Mouse (Mus musculus): Measurements from ENCODE around the gene Lrrc74a. TPM values are rescaled to one million over a fixed set of nuclear protein-coding genes. Genes with fewer than 3 reads are reported as not detected.

Gene Lrrc74a
- polyA plus RNA-seq, 1 experiment from 2014 or later, result not detected

DNA sequence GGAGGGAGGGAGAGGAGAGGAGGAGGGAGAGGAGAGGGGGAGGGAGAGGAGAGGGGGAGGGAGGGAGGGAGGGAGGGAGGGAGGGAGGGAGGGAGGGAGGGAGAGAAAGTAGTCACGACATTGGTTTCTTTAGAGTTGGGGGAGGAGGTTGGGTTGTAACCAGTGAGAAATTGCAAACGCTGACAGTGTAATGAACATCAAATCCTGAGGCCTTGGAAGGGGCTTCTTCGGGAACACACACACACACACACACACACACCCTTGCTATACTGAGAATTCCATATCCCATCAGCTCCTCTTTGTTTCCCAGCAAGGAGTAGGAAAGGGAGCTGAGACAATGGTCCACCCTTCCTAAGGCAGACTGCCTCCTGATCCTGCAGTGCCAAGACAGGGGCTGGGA, 38.4 kb downstream of the Lrrc74a start:
- WGBS, result 40% methylated on average over 3 of the region's 3 CpGs
- H3K4me3 ChIP-seq (replicated peaks), result no peak overlapping the region
- no peaks in the 10 kb centered on the region for H3K36me3 ChIP-seq
- no peak for ATAC-seq (ENCODE audit: insufficient read depth, low FRiP score, low read depth)
- no peak overlapping the region for H3K4me2 ChIP-seq
- H3K4me1 ChIP-seq, result peaks cover 10% of the 10 kb centered on the region; the same call in 1 of the 2 replicates
- H3K9ac ChIP-seq, result no peak overlapping the region
- no peaks in the 10 kb centered on the region for H3K9me3 ChIP-seq
- H3K27ac ChIP-seq, result no peak overlapping the region
- H3K27me3 ChIP-seq (replicated peaks), result no peaks in the 10 kb centered on the region

DNA sequence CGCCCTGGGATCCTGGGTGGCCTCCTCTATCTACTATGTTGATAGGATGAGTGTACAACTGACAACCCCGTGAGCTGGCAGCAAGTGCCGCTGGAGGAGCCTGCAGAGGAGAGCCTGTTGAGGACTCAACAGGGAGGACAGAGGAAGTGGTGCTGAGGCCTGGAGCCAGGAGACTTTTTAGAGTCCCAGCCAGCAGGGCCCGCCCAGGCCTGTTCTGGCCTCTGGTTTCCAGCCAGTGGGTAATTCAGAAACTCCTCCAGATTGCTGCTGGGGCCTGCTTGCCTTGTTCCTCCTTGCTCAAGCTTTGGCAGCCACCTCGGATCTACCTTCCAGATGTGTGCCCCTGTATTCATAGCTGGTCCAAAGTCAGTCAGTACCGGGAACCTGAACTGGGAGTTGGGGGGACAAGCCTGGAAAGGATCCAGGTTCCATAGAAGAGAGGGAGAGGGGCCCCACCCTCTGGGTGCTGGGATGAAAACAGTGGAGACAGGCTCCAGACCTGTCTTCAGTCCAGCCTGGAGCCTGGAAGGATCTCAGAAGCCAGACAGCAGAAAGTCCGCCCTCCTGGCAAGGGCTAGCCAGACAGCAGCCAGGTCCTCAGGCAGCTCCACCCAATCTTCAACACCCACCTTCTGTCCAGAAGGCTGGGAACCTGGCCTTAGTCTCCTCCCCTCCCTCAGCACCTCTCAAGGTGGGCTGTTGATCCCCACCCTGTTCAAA, 41.6 kb downstream of the Lrrc74a start:
- Histone ChIP-seq H3K36me3 (no peaks in the 10 kb centered on the region), H3K27me3 (replicated peaks) (no peaks in the 10 kb centered on the region), H3K4me3 (replicated peaks) (no peak overlapping the region), H3K4me2 (no peak overlapping the region), H3K9ac (no peak overlapping the region), H3K27ac (peak overlapping the region; percentile 59), H3K4me1 (peaks cover 8% of the 10 kb centered on the region; the same call in 1 of the 2 replicates), H3K9me3 (no peaks in the 10 kb centered on the region)
- peak; percentile 61 for ATAC-seq (ENCODE audit: insufficient read depth, low FRiP score, low read depth)
- 55% methylated on average over 7 of the region's 7 CpGs for WGBS

DNA sequence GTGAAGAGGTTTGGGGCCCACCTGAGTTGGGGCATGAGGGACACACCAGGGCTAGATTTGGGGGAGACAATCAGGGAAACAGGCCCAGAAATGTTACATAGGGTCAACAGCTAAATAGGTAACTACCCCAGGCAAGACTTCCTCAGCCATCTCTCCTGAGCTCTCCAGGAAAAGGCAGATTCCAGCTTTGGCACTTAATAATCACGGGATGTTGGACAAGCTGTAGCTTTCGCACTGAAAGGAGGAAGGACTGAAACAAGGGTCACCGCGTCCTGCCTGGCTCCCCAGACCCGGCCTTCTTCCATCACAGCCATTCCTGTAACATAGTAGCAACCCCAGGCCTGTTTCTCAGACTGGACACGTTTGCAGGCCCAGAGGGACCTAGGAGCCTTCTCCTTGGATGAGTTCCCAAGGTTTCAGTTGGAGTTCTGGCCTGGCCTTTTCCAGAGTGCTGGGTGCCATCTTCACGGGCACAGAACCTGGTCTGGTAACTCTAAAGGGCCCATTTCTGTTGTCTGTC, 42.2 kb downstream of the Lrrc74a start:
- ATAC-seq (ENCODE audit: insufficient read depth, low FRiP score, low read depth), result no peak
- no peak overlapping the region for H3K4me2 ChIP-seq
- no peaks in the 10 kb centered on the region for H3K9me3 ChIP-seq
- peaks cover 8% of the 10 kb centered on the region; the same call in 1 of the 2 replicates for H3K4me1 ChIP-seq
- no peak overlapping the region for H3K4me3 ChIP-seq (replicated peaks)
- peak overlapping the region; percentile 59 for H3K27ac ChIP-seq
- WGBS, result 75% methylated on average over 7 of the region's 7 CpGs
- no peaks in the 10 kb centered on the region for H3K36me3 ChIP-seq
- no peak overlapping the region for H3K9ac ChIP-seq
- no peaks in the 10 kb centered on the region for H3K27me3 ChIP-seq (replicated peaks)

DNA sequence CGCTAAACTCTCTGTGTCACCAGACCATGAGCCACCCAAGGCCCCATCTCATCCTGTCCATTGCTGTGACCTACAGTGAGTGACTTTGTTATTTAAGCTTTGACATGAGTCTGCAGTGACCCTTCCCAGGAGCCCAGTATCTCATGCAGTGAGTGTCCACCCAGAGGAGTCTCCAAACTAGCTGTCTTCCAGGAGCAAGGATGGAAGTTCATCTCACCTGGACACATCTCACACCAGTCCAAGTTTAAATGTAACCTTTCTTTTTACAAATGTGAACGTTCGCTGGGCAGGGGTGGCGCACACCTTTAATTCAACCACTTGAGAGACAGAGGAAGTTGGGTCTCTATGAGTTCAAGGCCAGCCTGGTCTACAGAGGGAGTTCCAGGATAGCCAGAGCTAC, 44.4 kb downstream of the Lrrc74a start:
- no peak overlapping the region for H3K4me3 ChIP-seq (replicated peaks)
- H3K9ac ChIP-seq, result no peak overlapping the region
- H3K36me3 ChIP-seq, result no peaks in the 10 kb centered on the region
- no peaks in the 10 kb centered on the region for H3K27me3 ChIP-seq (replicated peaks)
- H3K27ac ChIP-seq, result no peak overlapping the region
- WGBS, result 87% methylated on average over 4 of the region's 4 CpGs
- no peak for ATAC-seq (ENCODE audit: insufficient read depth, low FRiP score, low read depth)
- H3K9me3 ChIP-seq, result no peaks in the 10 kb centered on the region
- no peak overlapping the region for H3K4me2 ChIP-seq
- H3K4me1 ChIP-seq, result 0 out of 2 replicates have a peak, but pooled peaks cover 5% of the 10 kb centered on the region

DNA sequence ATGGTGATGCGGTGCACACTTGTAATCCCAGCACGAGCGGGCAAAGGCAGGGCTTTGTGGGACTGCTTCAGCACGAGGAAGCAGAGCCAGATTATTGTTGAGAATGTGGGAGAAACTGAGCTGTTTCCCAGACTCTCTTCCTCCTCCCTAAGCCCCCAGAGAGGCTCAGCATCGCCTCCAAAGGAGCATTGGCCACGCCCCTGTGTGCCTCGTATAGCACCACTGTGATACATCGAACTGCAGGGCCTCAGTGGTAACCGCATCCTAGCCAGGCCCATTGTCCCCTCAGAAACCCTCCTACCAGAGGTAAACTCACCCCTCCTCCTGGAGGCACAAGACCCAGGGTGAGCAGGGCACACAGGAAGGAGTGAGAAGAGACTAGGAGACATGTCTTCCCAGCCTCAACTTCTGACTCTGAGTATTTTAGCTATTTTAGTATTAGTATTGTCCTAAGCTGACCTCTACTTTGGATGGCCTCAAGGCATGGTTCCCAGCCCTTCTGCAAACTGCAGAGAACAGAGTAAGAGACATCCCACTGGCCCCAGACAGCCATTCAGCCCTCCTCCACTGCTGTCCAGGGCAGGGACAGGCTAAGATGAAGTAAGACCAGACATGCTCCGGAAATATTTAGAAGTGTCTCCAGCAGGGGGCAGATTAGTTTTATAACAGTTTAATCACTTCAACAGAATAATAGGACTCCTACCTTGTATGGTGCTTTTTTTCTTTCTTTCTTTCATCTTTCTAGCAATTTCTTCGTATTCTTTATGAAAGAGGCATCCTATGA, 45.2 kb downstream of the Lrrc74a start:
- WGBS, result 56% methylated on average over 11 of the region's 11 CpGs
- no peak overlapping the region for H3K27ac ChIP-seq
- H3K9ac ChIP-seq, result no peak overlapping the region
- no peak overlapping the region for H3K4me2 ChIP-seq
- 0 out of 2 replicates have a peak, but pooled peaks cover 5% of the 10 kb centered on the region for H3K4me1 ChIP-seq
- no peaks in the 10 kb centered on the region for H3K27me3 ChIP-seq (replicated peaks)
- no peak for ATAC-seq (ENCODE audit: insufficient read depth, low FRiP score, low read depth)
- H3K4me3 ChIP-seq (replicated peaks), result no peak overlapping the region
- no peaks in the 10 kb centered on the region for H3K36me3 ChIP-seq
- no peaks in the 10 kb centered on the region for H3K9me3 ChIP-seq

DNA sequence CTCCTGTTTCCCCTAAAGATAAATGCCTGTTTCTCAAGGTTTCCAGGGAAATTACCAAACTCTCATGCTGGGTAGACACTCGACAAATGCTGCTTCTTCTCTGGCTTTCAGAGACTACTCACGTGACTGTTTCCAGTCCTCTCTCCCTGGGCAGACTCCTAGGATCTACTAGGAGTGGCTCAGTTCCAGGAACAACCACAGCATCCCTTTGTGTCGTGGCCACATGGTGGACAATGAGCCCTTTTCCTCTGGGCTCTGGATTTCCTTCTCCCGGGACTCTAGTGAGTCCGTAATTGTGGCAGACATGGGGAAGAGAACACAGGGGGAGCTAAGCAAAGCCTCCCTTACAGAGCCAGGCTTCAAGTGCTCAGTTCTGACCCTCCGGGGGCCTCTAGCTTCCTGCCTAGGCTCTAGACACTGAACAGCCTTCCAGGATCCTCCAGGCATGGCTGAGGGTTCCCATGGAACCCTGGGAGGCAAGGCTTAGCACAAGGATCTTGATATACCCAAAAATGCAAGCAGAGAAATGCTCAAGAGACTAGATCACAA, 47.6 kb downstream of the Lrrc74a start:
- H3K4me2 ChIP-seq, result no peak overlapping the region
- WGBS, result 38% methylated on average over 6 of the region's 6 CpGs
- H3K4me1 ChIP-seq, result no peaks in the 10 kb centered on the region
- H3K9ac ChIP-seq, result no peak overlapping the region
- H3K4me3 ChIP-seq (replicated peaks), result no peak overlapping the region
- H3K36me3 ChIP-seq, result no peaks in the 10 kb centered on the region
- H3K9me3 ChIP-seq, result no peaks in the 10 kb centered on the region
- H3K27me3 ChIP-seq (replicated peaks), result no peaks in the 10 kb centered on the region
- peak; percentile 45; the same call in 1 of the 2 replicates for ATAC-seq (ENCODE audit: insufficient read depth, low FRiP score, low read depth)
- H3K27ac ChIP-seq, result peak overlapping the region; percentile 59

DNA sequence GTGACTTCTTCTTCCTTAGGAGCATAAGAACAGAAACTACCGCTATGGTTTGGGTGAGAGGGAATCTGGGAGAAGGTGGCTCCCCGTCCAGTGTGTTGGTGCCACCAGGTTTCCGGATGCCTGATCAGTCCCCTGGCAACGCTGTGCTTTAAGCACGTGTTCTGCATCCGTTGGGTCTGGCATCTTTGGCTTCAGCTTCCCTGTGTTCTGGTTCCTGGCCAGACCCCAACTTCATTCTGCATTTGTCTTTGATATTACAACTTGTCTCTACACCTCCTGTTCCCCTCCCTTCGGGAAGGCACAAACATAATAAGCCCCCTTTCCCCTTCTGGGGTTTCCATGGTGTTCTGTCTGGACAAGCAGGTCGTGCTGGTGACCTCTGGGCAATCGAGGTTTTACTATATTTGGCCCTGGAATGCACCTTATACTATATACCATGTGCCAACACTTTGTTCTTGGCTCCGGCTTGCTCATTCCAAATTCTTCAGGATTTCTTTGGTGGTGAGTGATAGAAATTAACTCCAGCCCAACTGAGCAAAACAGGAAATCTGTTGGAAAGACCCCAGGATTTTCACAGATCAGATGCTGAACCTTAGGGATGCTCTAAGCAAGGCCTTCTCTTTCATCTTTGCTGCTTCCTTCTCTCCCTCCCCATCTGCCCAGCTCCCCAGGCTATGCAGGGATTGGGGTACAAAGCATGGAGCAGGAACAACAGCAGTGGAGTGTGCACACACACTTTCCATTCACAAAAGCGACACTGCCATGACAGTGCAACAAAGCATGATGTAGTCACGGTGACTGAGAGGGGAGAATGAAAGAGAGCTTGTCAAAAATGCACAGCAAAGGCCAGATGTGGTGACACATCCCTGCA, 52.2 kb downstream of the Lrrc74a start:
- Histone ChIP-seq H3K4me3 (replicated peaks) (no peak overlapping the region), H3K36me3 (no peaks in the 10 kb centered on the region), H3K9ac (no peak overlapping the region), H3K27ac (no peak overlapping the region), H3K9me3 (no peaks in the 10 kb centered on the region), H3K4me2 (no peak overlapping the region), H3K27me3 (replicated peaks) (no peaks in the 10 kb centered on the region), H3K4me1 (peaks cover 7% of the 10 kb centered on the region; the same call in 1 of the 2 replicates)
- 64% methylated on average over 12 of the region's 12 CpGs for WGBS
- ATAC-seq (ENCODE audit: insufficient read depth, low FRiP score, low read depth), result no peak

DNA sequence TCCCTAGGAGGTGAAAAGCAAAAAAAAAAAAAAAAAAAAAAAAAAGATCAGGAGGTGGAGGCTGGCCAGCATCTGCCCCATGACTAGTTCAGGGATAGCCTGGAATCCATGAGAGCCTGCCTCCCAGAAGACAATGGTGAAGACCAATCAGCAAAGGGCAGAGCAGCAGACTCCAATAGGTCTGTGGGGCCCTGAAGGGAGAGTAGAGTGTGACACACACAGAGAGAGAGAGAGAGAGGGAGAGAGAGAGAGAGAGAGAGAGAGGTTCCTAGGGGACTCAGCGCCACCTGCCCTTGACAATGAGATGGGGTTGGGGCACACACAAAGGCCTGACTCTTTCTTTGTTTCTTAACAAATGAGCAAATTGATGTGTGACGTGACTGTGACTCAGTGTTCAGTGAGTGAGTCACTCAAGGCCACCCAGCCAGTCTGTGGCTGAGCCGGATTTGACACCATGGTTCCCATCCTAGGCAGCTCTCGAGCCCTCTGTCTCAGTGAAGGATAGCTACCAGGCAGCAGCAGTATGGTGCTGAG, 52.9 kb downstream of the Lrrc74a start:
- Histone ChIP-seq H3K9ac (no peak overlapping the region), H3K9me3 (no peaks in the 10 kb centered on the region), H3K27ac (no peak overlapping the region), H3K27me3 (replicated peaks) (no peaks in the 10 kb centered on the region), H3K4me3 (replicated peaks) (no peak overlapping the region), H3K36me3 (no peaks in the 10 kb centered on the region), H3K4me2 (no peak overlapping the region), H3K4me1 (peaks cover 7% of the 10 kb centered on the region; the same call in 1 of the 2 replicates)
- WGBS, result 51% methylated on average over 4 of the region's 4 CpGs
- ATAC-seq (ENCODE audit: insufficient read depth, low FRiP score, low read depth), result no peak

DNA sequence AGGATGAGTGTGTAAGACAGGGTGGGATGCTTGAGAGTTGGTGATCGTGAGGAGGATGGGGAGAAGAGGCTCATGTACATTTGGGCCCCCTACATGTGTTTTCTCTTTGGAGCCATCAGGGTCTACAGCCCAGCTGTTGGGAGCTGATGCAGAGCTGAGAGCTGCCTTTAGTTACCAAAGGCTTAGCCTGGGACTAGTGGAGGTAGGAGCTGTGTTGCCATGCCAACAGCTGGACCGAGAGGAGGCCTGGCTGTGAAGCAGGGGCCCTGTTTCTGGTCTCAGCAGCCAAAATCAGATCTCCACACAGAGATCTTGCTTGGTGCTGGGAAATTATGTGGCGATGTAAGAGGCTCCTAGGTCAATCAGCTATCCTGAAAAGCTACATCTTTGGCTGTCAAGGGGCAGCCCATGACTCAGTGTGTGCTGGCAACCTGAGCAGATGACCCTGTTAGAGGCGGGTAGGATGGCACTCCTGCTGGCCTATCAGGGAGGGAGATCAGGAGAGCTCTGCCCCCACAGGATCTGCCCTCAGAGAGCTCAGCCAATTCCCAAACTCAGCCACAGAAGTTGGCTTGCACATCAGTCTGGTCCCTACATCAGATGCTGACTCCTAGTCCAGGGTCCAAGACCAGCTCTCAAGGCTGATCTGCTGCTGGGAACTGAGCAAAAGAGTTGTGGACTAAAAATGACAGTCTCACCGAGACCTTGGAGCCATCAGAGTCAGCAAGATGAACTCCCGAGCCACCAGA, 56.1 kb downstream of the Lrrc74a start:
- H3K27ac ChIP-seq, result no peak overlapping the region
- no peak overlapping the region for H3K9ac ChIP-seq
- WGBS, result 49% methylated on average over 6 of the region's 6 CpGs
- no peaks in the 10 kb centered on the region for H3K9me3 ChIP-seq
- no peaks in the 10 kb centered on the region for H3K36me3 ChIP-seq
- H3K27me3 ChIP-seq (replicated peaks), result no peaks in the 10 kb centered on the region
- no peak for ATAC-seq (ENCODE audit: insufficient read depth, low FRiP score, low read depth)
- peaks cover 14% of the 10 kb centered on the region; the same call in 1 of the 2 replicates for H3K4me1 ChIP-seq
- no peak overlapping the region for H3K4me2 ChIP-seq
- H3K4me3 ChIP-seq (replicated peaks), result no peak overlapping the region

DNA sequence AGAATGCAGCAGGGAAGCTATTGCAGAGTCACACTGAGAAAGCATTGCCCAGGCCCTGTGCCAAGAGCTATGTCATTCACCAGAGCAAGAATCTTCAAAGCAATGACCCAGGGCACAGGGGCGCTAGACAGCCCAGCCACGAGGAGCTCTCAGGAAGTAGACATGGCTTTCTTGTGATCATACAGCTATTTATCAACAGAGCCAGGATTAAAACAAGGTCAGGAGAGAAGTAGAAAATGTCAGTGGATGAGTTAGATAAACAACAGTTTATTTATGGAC, 56.6 kb downstream of the Lrrc74a start:
- H3K4me3 ChIP-seq (replicated peaks), result no peak overlapping the region
- peaks cover 14% of the 10 kb centered on the region; the same call in 1 of the 2 replicates for H3K4me1 ChIP-seq
- H3K27ac ChIP-seq, result no peak overlapping the region
- H3K27me3 ChIP-seq (replicated peaks), result no peaks in the 10 kb centered on the region
- 23% methylated on average over 2 of the region's 2 CpGs for WGBS
- no peak overlapping the region for H3K9ac ChIP-seq
- H3K4me2 ChIP-seq, result no peak overlapping the region
- no peak for ATAC-seq (ENCODE audit: insufficient read depth, low FRiP score, low read depth)
- no peaks in the 10 kb centered on the region for H3K9me3 ChIP-seq
- H3K36me3 ChIP-seq, result no peaks in the 10 kb centered on the region

DNA sequence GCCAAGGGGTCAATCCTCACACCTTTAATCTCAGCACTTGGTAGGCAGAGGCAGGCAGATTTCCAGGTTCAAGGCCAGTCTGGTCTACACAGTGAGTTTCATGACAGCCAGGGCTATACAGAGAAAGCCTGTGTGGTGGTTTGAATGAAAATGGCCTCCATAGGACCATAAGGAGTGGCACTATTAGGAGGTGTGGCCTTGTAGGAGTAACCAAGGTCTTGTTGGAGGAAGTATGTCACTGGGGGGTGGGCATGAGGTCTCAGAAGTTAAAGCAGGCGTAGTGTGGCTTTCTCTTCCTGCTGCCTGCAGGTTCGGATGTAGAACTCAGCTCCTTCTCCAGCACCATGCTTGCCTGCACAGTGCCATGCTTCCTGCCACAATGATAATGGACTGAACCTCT, 57.8 kb downstream of the Lrrc74a start:
- H3K36me3 ChIP-seq, result no peaks in the 10 kb centered on the region
- no peak overlapping the region for H3K9ac ChIP-seq
- no peak overlapping the region for H3K4me3 ChIP-seq (replicated peaks)
- no peaks in the 10 kb centered on the region for H3K27me3 ChIP-seq (replicated peaks)
- peaks cover 14% of the 10 kb centered on the region; the same call in 1 of the 2 replicates for H3K4me1 ChIP-seq
- 90% methylated on average over 2 of the region's 2 CpGs for WGBS
- H3K4me2 ChIP-seq, result no peak overlapping the region
- H3K27ac ChIP-seq, result no peak overlapping the region
- no peak for ATAC-seq (ENCODE audit: insufficient read depth, low FRiP score, low read depth)
- H3K9me3 ChIP-seq, result no peaks in the 10 kb centered on the region

Data from stomach, embryonic 15.5 days (tissue).